Mouse (Mus musculus) cerebellum, adult 11 months (tissue): ENCODE data around the gene Gm48552.

Source experiments
- DNase-seq: peaks from one replicate; pipeline ENCODE4 v3.0.0; 2022

Gm48552 gene

DNA sequence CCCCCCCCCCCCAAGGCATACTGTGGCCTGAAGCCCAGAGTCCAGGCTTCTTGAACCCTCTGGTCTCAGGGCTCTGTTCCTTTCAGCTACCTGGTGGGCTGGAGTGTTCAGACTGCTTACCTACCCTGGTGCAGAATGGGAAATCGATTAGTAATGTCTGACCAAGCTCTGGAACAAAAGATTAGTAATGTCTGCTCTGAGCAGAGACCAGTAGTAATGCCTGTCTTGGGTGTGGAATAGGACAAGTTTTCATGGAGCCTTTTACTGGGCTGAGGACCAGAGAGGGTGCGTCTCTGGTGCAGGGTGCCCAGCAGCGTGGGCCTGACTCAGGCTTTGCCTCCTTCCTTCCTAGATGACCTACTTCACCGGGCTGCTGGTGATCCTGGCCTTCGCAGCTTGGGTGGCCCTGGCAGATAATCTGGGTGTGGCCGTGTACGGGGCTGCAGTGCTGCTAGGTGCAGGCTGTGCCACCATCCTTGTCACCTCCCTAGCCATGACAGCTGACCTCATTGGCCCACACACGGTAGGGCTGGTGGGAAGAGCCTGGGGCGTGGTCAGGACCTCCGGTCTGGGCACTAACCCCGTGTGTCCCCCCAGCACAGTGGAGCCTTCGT is 26.4 kb upstream of the Gm48552 start:
- DNase-seq, result no peak

DNA sequence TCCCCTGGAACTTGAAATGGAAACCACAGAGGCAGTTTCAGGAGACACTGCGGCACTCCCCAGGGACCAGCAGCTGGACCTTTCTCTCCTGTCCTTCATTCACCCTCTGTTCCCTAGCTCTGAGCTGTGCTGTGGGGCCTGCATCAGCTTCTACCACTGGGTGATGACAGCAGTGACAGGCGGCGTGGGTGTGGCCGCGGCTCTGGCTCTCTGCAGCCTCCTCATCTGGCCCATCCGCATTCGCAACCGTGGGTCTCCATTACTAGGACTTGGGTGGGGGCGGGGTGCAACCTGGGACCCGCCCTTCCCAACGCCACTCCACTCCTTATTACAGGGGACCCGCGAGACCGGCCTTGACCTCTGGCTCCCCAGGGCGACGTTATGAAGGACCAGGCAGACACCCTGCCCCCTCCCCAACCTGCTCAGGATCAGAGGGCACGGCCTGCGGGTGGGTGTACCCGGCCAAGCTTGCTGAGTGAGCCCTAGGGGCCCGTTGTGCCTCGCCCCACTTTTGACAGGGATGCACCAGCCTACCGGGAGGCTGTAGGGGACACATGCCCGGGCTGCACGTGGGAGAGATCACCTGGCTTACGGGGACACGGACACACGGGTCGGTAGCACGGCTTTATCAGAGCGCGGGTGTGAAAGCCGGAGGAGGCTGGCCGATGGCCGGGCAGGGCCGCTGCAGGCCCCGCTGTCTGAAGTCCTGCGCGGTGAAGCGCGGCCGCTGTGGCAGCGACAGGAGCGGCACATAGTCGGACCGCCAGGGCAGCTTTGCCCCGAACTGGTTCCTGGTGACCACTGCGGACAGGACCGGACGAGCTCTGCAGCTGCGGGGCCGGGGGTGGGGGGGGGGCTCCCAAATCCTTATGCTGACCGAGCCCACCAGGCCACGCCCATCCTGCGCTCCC is 25.1 kb upstream of the Gm48552 start:
- DNase-seq, result no peak

DNA sequence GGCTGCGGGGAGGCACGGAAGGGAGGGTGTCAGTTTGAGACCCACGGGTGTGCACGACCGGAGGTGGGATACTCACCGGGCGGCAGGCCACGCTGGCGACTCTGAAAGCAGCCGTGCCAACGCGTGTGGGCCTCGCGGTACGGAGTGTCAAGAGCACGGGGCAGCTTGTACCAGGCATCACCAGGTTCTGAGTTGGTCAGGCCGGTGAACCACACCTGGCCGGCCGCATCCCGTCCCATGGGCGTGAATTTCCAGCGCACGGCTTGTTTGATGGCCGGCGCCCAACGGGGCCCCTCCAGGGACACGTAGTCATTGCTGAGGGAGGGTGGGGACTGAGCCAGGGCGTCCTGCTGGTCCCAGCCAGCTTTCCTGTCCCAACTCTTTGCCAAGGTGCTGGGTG is 24.1 kb upstream of the Gm48552 start:
- DNase-seq, result no peak

DNA sequence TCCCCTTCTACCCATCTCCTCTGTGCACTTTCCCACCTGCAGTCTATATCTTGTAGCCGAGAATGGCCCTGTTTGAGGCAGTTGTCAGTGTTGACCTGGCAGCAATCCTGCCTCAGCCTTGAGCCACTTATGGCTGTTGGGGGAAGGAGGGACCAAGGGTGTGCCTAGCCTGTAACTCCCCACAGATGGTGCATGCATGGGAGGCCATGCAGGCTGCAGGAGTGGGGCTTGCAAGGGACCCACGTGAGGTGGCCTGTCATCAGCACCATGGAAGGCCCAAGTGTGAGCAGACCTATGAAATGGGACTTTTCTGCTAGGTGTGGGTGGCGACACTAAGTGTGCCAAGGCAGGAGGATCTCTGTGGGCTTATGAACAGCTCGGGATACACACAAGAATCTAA is 23.7 kb upstream of the Gm48552 start:
- no peak for DNase-seq

DNA sequence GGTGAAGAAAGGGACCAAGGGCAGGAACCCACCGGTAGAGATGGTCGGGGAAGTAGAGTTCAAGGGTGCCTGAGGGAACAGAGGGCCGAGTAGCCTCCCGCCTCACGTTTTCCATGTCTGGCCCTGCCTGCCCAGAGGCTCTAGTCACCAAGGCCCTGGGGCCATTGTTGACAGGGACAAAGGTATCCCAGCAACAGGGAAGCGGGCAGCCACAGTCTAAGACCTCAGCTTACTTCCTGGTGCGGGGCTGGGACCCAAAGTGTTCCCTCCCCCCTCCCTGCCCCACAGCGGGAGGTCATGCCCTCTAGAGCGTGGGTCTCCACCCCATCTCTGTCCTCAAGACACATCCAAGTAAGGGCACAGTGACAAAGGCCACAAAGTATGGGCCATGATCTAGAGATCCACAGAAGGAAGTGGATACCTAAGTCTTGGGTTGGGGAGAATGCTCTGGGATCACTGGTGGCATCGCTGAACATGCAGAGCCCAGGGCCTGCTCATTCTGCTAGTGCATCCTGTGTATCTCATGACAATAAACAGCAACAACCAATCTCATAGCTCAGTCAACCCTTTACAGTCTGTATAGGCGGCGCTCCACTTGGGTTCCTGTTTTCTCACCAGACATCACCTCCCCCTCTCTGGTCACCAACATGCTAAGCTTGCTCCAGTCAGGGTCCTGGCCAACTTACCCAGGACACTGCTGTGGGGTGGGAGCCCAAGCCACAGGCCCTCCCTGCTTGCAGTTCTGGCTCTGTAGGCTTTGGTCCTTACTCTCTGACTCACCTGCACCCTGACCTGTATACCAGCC is 22.9 kb upstream of the Gm48552 start, which contains the start of gene 4930404N11Rik:
Gene 4930404N11Rik, minus strand, starts transcription at position 145 of the 805 bp plus-strand sequence.
- no peak for DNase-seq

DNA sequence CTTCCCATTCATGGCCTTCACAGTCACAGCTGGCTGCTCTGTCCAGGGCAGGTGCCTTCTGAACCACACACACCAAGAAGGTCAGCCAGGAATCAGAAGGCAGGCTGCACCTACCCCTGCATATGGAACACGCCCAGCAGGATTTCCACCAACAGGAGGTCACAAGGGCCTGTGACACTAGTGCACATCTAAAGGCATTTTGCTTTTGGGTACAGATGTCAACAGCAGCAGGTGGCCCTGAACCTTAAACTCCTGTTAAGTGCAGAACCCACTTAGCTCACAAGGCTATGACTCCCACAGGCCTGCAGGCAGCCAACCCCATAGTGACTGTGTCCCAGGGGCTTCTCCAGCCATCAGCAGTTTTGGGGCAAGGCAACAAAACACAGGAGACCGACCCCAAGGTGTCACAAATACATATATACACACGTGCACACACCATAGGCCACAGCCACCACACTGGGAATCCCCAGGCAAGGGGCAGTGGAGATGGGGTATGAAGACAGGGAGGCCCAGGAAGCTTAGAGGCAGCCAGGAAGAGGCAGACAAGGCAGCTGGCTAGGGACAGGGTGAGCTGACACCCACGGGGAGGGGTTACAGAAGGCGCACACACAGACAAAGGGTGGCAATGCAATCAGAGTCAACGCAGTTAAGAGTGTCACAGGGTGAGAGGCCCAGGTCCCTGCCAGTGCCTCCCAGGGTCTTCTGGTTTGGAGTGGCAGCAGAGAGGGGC is 22.2 kb upstream of the Gm48552 start:
- no peak for DNase-seq

- no peak for DNase-seq
Measured at GRCm38 (mm10) chr10:81367207-81367495, 21.7 kb upstream of the Gm48552 start.

- no peak for DNase-seq
Measured at GRCm38 (mm10) chr10:81375322-81375721, 13.5 kb upstream of the Gm48552 start.

DNA sequence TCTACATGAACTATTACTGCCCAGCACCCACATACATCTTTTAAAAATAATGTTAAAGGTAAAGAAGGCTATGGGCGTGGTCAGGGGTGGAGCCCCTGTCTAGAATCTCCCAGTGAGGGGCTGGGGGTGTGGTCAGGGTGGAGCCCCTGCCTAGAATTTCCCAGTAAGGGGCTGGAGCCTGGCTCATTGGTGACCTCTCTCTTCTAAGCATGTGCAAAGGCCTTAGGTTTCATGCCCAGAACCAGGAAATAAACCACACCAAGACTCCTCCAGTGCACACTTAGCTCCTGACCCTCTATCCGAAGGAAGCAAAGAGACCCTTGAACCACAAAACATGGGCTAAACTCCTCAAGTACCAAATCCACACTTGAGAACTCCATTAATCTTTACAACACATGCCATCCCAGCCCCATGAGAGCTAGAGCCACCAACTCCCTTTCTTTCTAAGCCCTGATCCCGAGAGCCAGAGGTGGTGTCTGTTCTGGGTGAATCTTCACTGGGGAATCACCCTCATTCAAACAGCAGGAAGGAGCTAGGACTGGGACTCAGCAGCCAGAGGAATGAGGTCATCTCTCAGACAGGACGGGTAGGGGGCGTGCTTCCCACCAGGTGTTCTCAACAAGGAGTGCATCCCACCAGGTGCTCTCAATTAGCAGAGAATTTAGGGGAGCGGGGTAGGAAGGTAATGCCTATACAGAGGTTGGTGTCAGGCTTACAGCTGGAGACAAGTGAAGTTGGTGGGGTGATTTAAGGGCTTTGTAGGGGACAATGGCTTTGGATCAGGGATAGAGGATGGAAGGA is 12.0 kb upstream of the Gm48552 start:
- no peak for DNase-seq

GRCm38 (mm10) chr10:81377362-81377664 is 11.5 kb upstream of the Gm48552 start:
- DNase-seq, result no peak

- DNase-seq, result no peak
Measured at GRCm38 (mm10) chr10:81377793-81378552, 10.8 kb upstream of the Gm48552 start, which contains the start of gene Fzr1. Gene Fzr1 (minus strand): TSS chr10:81378516.

DNA sequence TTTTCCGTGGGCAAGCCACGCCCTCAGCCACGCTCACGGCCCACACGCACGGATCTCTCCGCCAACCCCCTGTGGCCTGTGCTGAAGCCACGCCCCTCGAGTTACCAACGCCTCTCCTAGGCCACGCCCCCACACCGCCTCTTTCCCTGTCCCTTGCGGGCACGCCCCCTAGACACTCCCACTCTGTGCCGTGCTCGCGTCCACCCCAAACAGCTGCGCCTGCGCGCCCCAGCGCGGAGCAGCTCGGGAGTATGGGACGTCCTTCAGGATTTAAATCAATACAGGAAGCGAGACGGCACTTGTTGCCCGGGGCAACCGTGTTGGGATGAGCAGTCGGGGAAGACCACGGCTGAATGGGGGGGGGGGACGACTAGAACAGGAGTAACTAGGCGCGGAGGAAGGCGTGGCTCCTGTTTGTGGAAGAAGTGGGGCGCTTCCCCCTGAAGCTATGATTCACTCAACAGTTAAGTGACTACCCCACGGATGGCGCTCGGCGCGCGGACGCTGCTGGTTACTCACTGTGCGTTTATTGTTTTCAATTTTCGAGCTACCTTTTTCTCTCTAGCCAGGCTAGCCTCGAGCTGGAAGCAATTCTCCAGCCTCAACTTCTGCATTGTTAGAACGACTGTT is 10.1 kb upstream of the Gm48552 start:
- peak; percentile 100 for DNase-seq

DNA sequence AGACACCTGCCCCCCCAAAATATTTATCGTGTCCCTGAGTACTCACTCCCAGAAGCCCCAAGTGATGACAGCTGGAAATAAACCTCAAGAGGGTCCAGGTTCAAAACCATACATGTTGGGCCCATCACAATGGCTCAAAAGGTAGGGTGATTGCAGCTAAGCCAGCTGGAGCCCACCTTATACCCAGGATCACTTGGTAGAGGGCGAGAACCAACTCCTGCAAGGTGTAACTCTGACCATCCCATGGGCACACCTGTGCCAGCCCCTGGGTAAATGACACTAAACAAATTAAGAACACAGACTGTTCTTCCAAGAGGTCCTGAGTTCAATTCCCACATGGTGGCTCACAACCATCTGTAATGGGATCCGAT is 9.6 kb upstream of the Gm48552 start:
- DNase-seq, result no peak

DNA sequence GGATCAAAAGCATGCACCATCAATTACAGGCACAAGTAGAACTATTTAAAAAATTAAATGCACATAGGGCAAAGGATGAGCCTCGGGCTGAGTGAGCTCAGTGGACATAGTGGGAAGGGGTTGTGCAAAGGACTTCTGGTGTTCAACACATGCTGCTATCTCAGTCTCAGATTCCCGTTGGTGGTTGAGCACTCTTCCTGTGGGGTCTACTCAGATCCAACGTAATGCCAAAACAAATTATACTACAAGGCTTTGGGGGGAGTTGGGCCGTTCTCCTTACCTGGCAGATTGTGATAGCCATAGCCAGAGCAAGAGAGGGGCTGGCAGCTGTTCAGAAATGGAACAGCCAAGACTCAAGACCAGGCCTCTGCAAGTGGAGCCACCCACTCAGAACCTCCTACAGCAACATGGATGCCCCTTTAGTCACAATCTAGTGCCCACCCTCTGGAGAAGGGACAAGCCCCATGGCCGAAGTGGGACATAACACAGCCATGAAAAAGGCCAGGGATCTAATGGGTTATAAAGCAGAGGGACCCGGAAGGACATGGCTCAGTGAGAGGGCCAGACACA is 8.9 kb upstream of the Gm48552 start:
- DNase-seq, result no peak

GRCm38 (mm10) chr10:81382039-81382438 is 6.8 kb upstream of the Gm48552 start:
- no peak for DNase-seq

DNA sequence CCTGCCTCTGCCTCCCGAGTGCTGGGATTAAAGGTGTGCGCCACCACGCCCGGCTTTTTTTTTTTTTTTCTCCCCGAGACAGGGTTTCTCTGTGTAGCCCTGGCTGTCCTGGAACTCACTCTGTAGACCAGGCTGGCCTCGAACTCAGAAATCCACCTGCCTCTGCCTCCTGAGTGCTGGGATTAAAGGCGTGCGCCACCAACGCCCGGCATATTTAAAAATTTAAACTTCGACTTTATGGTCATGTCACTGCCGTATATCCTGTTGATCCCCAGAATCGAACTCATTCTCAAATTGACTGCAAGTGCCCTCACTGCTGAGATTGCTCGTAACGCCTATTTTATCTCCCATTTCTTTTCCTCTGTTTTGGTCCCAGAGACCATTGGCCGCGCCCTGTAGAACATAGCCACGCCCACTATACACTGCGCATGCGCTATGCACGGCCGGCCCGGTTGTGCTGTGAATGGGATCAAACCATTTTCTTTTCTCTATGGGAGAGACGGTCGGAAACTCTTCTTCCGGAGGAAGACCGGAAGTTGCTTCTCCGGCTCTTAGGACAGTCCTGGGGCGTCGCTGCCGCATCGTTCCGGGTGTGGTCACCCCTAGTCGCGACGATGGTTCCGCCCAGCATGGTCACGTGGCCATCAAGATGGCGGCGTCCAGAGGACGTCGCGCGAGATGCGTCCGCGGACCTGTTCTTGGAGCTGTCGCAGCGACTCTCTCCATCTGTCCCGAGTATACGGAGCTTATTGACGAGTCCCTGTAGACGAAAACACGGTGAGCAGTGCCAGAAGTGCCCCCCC is 4.8 kb upstream of the Gm48552 start, which contains the start of the genes Dohh and Gm48551:
Gene Dohh, plus strand, starts transcription at position 627 of the 803 bp plus-strand sequence.
Gene Gm48551, plus strand, starts transcription at position 665 of the 803 bp plus-strand sequence.
- peak; percentile 99 for DNase-seq

- no peak for DNase-seq
Measured at GRCm38 (mm10) chr10:81384605-81384982, 4.2 kb upstream of the Gm48552 start.

GRCm38 (mm10) chr10:81385603-81386306 is 3.0 kb upstream of the Gm48552 start:
- DNase-seq, result no peak

- DNase-seq, result no peak
Measured at GRCm38 (mm10) chr10:81387716-81388115, 1.1 kb upstream of the Gm48552 start.
